Mouse (Mus musculus) stomach, embryonic 16.5 days (tissue): ENCODE measurements at regions not wholly inside any gene's neighbourhood (a gene's known extent, or its start where the extent isn't known, plus 50 kb on each side); places are given as distances from the start of the nearest gene placed in this dataset.

ENCODE experiments used
- ATAC-seq: fragments of 200-750 bp; cut with Nextera tagmentation; 2 replicates; pipeline ENCODE4 v1.8.0; 2017; ENCODE audit warnings: moderate number of reproducible peaks, moderate TSS enrichment; ENCODE audit not compliant: insufficient read depth, low FRiP score
- H3K27ac ChIP-seq: fragments of 300-500 bp; sonication (generic); 2 replicates; pipeline ENCODE4 v1.5.1; 2014; ENCODE audit warnings: low read length
- H3K27me3 ChIP-seq: fragments of 300-500 bp; sonication (generic); 2 replicates; pipeline ENCODE4 v1.6.1; 2014; ENCODE audit warnings: low read length, control low read depth, mixed read lengths; ENCODE audit not compliant: control insufficient read depth, insufficient read depth
- H3K36me3 ChIP-seq: fragments of 300-500 bp; sonication (generic); 2 replicates; pipeline ENCODE4 v1.6.1; 2014; ENCODE audit warnings: low read length; ENCODE audit not compliant: control insufficient read depth, insufficient read depth
- H3K4me1 ChIP-seq: fragments of 300-500 bp; sonication (generic); 2 replicates; pipeline ENCODE4 v1.6.1; 2014; ENCODE audit warnings: low read length, control low read depth, mixed read lengths; ENCODE audit not compliant: control insufficient read depth, insufficient read depth
- H3K4me2 ChIP-seq: fragments of 300-500 bp; sonication (generic); 2 replicates; pipeline ENCODE4 v1.6.1; 2014; ENCODE audit warnings: low read depth, low read length, mixed read lengths
- H3K4me3 ChIP-seq: fragments of 300-500 bp; sonication (generic); replicated peaks from 2 replicates; pipeline ENCODE4 v1.5.1; 2014; ENCODE audit warnings: mild to moderate bottlenecking, low read length
- H3K9ac ChIP-seq: fragments of 300-500 bp; sonication (generic); 2 replicates; pipeline ENCODE4 v1.6.1; 2014; ENCODE audit warnings: low read length
- H3K9me3 ChIP-seq: fragments of 300-500 bp; sonication (generic); replicated peaks from 2 replicates; pipeline ENCODE4 v1.6.1; 2016; ENCODE audit warnings: low read length, control low read depth; ENCODE audit not compliant: control insufficient read depth
- WGBS: fragments of 180-500 bp; shearing (Covaris S2); extraction: QIAGEN DNeasy Blood & Tissue Kit; methylation state at CpG from one replicate; pipeline ENCODE4 v1.1.7; 2014; 5-methylcytosine and 5-hydroxymethylcytosine counted together
- microRNA counts: library from miRNA; unstranded; fragments of <30 nt; microRNA quantifications from one replicate; lab custom pipeline; 2016
- microRNA-seq: library from miRNA; unstranded; fragments of <30 nt; microRNA quantifications from one replicate; pipeline ENCODE4, GENCODE M21; 2016

DNA sequence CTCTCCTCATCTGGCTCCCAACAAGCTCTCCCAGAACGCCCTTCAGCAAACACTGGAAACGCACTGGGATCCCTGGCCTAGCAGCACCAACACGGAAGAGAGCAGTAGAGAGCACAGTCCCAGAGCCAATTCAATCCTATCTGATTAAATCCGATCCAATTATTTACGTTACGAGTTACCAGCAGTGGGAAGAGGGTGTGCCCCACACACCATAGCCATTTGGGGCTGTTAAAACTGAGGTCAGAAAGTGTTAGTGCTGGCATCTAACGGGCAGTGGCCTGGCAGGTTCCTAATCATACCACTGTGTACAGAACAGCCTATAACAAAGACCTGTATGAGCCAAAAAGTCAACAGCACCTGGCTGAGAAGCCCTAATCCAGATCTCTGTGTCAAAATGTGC, 60.1 kb upstream of the Nfe2l3 start:
- H3K9me3 ChIP-seq, result no peaks in the 10 kb centered on the region
- H3K36me3 ChIP-seq, result no peaks in the 10 kb centered on the region
- H3K4me3 ChIP-seq, result no peak overlapping the region
- H3K4me2 ChIP-seq, result 0 out of 2 replicates have a peak overlapping the region, but pooled peaks have one; percentile 7
- 36% methylated on average over 7 of the region's 7 CpGs for WGBS
- H3K27ac ChIP-seq, result peak overlapping the region; percentile 51
- no peak overlapping the region for H3K9ac ChIP-seq
- ATAC-seq, result peak; percentile 81
- H3K27me3 ChIP-seq, result no peaks in the 10 kb centered on the region
- peaks cover 6% of the 10 kb centered on the region; the same call in 1 of the 2 replicates for H3K4me1 ChIP-seq

DNA sequence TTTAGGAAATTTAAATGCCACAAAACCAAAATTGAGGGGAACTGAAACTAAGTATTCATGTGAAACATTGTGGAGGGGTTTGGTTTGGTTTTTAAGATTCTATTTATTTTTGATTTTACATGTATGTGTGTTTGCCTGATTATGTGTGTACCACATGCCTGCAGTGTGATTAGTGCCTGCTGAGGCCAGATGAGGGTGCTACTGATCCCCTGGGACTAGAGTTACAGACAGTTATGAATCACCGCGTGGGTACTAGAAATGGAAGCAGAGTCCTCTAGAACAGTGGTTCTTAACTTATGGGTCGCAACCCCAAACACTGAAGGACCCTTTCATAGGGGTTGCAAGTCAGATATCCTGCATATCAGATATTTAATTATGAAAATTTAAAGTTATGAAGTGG, 54.0 kb upstream of the Nfe2l3 start:
- H3K4me1 ChIP-seq, result no peaks in the 10 kb centered on the region
- no peaks in the 10 kb centered on the region for H3K9me3 ChIP-seq
- H3K9ac ChIP-seq, result no peak overlapping the region
- no peak overlapping the region for H3K4me3 ChIP-seq
- H3K27me3 ChIP-seq, result no peaks in the 10 kb centered on the region
- no peak for ATAC-seq
- WGBS, result 82% methylated on average over 3 of the region's 3 CpGs
- no peak overlapping the region for H3K27ac ChIP-seq
- H3K36me3 ChIP-seq, result no peaks in the 10 kb centered on the region
- H3K4me2 ChIP-seq, result no peak overlapping the region

GRCm38 (mm10) chr6:51379074-51379473, 53.4 kb upstream of the Nfe2l3 start:
- ATAC-seq, result no peak
- Histone ChIP-seq H3K27ac (peak overlapping the region; percentile 89; the same call in 1 of the 2 replicates), H3K27me3 (no peaks in the 10 kb centered on the region), H3K4me1 (no peaks in the 10 kb centered on the region), H3K9ac (peak overlapping the region; percentile 79), H3K4me3 (peak overlapping the region; percentile 46), H3K4me2 (peak overlapping the region; percentile 74), H3K9me3 (no peaks in the 10 kb centered on the region), H3K36me3 (no peaks in the 10 kb centered on the region)
- WGBS, result 5% methylated on average over 5 of the region's 5 CpGs

GRCm38 (mm10) chr6:51379560-51380274, 52.8 kb upstream of the Nfe2l3 start:
- peak; percentile 65; the same call in 1 of the 2 replicates for ATAC-seq
- no peaks in the 10 kb centered on the region for H3K27me3 ChIP-seq
- H3K9ac ChIP-seq, result peak overlapping the region; percentile 79
- H3K4me2 ChIP-seq, result peak overlapping the region; percentile 74
- peak overlapping the region; percentile 89 for H3K27ac ChIP-seq
- H3K36me3 ChIP-seq, result no peaks in the 10 kb centered on the region
- whole genome bisulfite sequencing, result 4% methylated on average over 35 of the region's 36 CpGs
- H3K4me3 ChIP-seq, result peak overlapping the region; percentile 46
- no peaks in the 10 kb centered on the region for H3K9me3 ChIP-seq
- H3K4me1 ChIP-seq, result peaks cover 3% of the 10 kb centered on the region; the same call in 1 of the 2 replicates

GRCm38 (mm10) chr6:51380275-51380575, 52.2 kb upstream of the Nfe2l3 start:
- H3K9ac ChIP-seq, result no peak overlapping the region
- no peak overlapping the region for H3K4me2 ChIP-seq
- ATAC-seq, result no peak
- WGBS, result 60% methylated on average over 4 of the region's 4 CpGs
- peak overlapping the region; percentile 11; the same call in 1 of the 2 replicates for H3K27ac ChIP-seq
- H3K36me3 ChIP-seq, result no peaks in the 10 kb centered on the region
- H3K27me3 ChIP-seq, result no peaks in the 10 kb centered on the region
- no peak overlapping the region for H3K4me3 ChIP-seq
- peaks cover 3% of the 10 kb centered on the region; the same call in 1 of the 2 replicates for H3K4me1 ChIP-seq
- no peaks in the 10 kb centered on the region for H3K9me3 ChIP-seq

DNA sequence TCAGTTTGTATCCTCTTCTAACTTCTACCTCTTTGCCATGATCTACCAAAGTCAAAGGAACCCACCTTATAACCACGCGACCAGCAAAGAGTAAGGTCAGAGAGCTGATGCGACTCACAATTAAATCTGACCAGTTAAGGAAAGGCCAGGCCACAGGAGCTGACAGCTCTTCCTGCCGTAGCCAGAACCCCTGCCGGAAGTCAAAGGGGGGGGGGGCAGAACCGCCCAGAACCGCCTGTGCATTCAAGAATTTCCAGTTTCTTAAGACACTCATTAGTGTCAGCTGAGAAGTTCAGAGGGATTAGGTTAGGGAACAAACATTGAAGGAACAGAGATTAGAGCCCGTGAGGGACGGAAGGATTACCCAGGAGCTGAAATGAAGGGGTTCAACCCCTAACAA, 51.0 kb upstream of the Nfe2l3 start:
- WGBS, result 43% methylated on average over 9 of the region's 9 CpGs
- Histone ChIP-seq H3K9me3 (no peaks in the 10 kb centered on the region), H3K9ac (peak overlapping the region; percentile 35; the same call in 1 of the 2 replicates), H3K27me3 (no peaks in the 10 kb centered on the region), H3K27ac (peak overlapping the region; percentile 55), H3K36me3 (no peaks in the 10 kb centered on the region), H3K4me2 (no peak overlapping the region), H3K4me3 (no peak overlapping the region), H3K4me1 (peaks cover 3% of the 10 kb centered on the region; the same call in 1 of the 2 replicates)
- no peak for ATAC-seq

MicroRNAs encoded in the stretch of these regions (microRNA counts, 519-probe panel; counts per million panel counts)
- 4,522 counts per million, percentile 97 among the panel's probes with 10 or more counts for microRNA mmu-miR-148a (lab: Ali Mortazavi, UCI)

Small RNA genes lying in the stretch of these regions (microRNA-seq; reads per million reads assigned to microRNA genes)
- 1,547 reads per million, percentile 81 among the genes with 10 or more reads in this experiment for gene Mir148a
